Mouse (Mus musculus) frontal cortex, adult 2 months (tissue): Measurements from ENCODE around the gene Krtap4-7. TPM values are rescaled to one million over a fixed set of nuclear protein-coding genes. Genes with fewer than 3 reads are reported as not detected.
A peak's percentile ranks its signal among the peaks of the same experiment; 100 is the strongest.
"Not testable (repeated sequence)": the region's sequence is repeated elsewhere in the genome, so short reads cannot be mapped to it uniquely, and the experiment has no call there.

Source experiments
- DNase-seq, 2 experiments: peaks; one replicate each; pipeline ENCODE4 v3.0.0; 2022; ENCODE audit warnings: low spot score in 1 of 2; ENCODE audit errors: extremely low spot score in 1 of 2
- polyA plus RNA-seq: library from polyadenylated mRNA; depleted of rRNA; stranded (reverse); fragments of >200 nt; gene quantifications from 2 replicates; pipeline ENCODE4 v1.2.3, GENCODE M21; 2012; rRNA removed

The Krtap4-7 gene
- polyA plus RNA-seq, 1 experiment: not detected

DNA sequence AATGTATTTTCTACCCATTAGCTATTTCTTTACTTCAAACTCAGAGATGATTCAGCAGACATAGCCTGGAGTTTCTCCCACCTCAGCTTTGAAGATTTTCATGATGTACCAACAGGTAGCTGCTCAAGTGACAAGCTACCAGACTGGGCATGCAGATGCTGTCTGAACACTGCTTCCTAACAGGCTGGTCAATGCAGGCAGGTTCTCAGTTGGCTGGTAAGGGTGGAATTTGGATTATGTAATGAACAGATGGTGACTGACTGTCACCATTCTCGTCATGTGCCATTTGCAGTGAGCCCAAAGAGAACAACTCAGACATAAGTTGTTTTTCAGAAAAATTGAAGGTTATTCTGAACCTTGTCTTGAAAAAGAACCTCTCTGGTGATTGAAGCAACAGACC lies 34.8 kb downstream of the Krtap4-7 start:
- peak; percentile 46 to 61 for DNase-seq

- not testable (repeated sequence) for DNase-seq
Measured at GRCm38 (mm10) chr11:99603208-99603607, 40.7 kb downstream of the Krtap4-7 start, which contains the start of gene Gm11938. Gm11938 (minus strand) TSS chr11:99603308.

- DNase-seq: not testable (repeated sequence)
Measured at GRCm38 (mm10) chr11:99597742-99598141, 46.1 kb downstream of the Krtap4-7 start, which contains the start of gene Krtap9-3. Krtap9-3 (minus strand) TSS chr11:99598105.

Other genes with a start within 250 kb of the Krtap4-7 start
- 6.7 and 9.7 TPM in 2 replicates for gene Krt12, start 221.8 kb downstream of the Krtap4-7 start, polyA plus RNA-seq
- 0.08 TPM in 2 replicates for gene Krt20, start 205.9 kb downstream of the Krtap4-7 start, polyA plus RNA-seq
- 0.15 TPM in 1 of 2 replicates, not detected in the other for gene Krt23, start 151.0 kb downstream of the Krtap4-7 start, polyA plus RNA-seq
- gene Krt39, start 122.8 kb downstream of the Krtap4-7 start, polyA plus RNA-seq: not detected in 2 replicates
- gene Krt40, start 100.9 kb downstream of the Krtap4-7 start, polyA plus RNA-seq: 0.08 TPM in 1 of 2 replicates, not detected in the other
- gene Krtap3-3, start 93.2 kb downstream of the Krtap4-7 start, polyA plus RNA-seq: not detected in 2 replicates
- gene Krtap3-2, start 87.2 kb downstream of the Krtap4-7 start, polyA plus RNA-seq: not detected in 2 replicates
- gene Gm11939, start 84.6 kb downstream of the Krtap4-7 start, polyA plus RNA-seq: not detected in 2 replicates
- not detected in 2 replicates for gene Krtap3-1, start 77.5 kb downstream of the Krtap4-7 start, polyA plus RNA-seq
- not detected in 2 replicates for gene Krtap1-5, start 63.1 kb downstream of the Krtap4-7 start, polyA plus RNA-seq
- gene Krtap1-4, start 60.4 kb downstream of the Krtap4-7 start, polyA plus RNA-seq: not detected in 2 replicates
- not detected in 2 replicates for gene Krtap1-3, start 52.8 kb downstream of the Krtap4-7 start, polyA plus RNA-seq
- gene Krtap9-3, start 46.0 kb downstream of the Krtap4-7 start, polyA plus RNA-seq: not detected in 2 replicates
- gene Gm11938, start 40.8 kb downstream of the Krtap4-7 start, polyA plus RNA-seq: not detected in 2 replicates
- gene Gm11937, start 33.9 kb downstream of the Krtap4-7 start, polyA plus RNA-seq: not detected in 2 replicates
- gene Krtap2-4, start 29.2 kb downstream of the Krtap4-7 start, polyA plus RNA-seq: not detected in 2 replicates
- gene Gm11562, start 23.7 kb downstream of the Krtap4-7 start, polyA plus RNA-seq: not detected in 2 replicates
- not detected in 2 replicates for gene Krtap4-1, start 15.9 kb downstream of the Krtap4-7 start, polyA plus RNA-seq
- gene Krtap4-2, start 9.0 kb downstream of the Krtap4-7 start, polyA plus RNA-seq: not detected in 2 replicates
- not detected in 2 replicates for gene Gm11555, start 6.1 kb upstream of the Krtap4-7 start, polyA plus RNA-seq
- gene Gm11563, start 14.9 kb upstream of the Krtap4-7 start, polyA plus RNA-seq: not detected in 2 replicates
- gene Krtap4-6, start 21.9 kb upstream of the Krtap4-7 start, polyA plus RNA-seq: not detected in 2 replicates
- gene Gm14190, start 46.7 kb upstream of the Krtap4-7 start, polyA plus RNA-seq: not detected in 2 replicates
- not detected in 2 replicates for gene Gm14180, start 90.2 kb upstream of the Krtap4-7 start, polyA plus RNA-seq
- not detected in 2 replicates for gene Gm11595, start 128.8 kb upstream of the Krtap4-7 start, polyA plus RNA-seq
- not detected in 2 replicates for gene Krtap4-8, start 136.6 kb upstream of the Krtap4-7 start, polyA plus RNA-seq
- not detected in 2 replicates for gene Krtap4-9, start 141.1 kb upstream of the Krtap4-7 start, polyA plus RNA-seq
- gene Gm11596, start 149.4 kb upstream of the Krtap4-7 start, polyA plus RNA-seq: not detected in 2 replicates
- not detected in 2 replicates for gene Gm11569, start 154.8 kb upstream of the Krtap4-7 start, polyA plus RNA-seq
- not detected in 2 replicates for gene Gm11554, start 160.4 kb upstream of the Krtap4-7 start, polyA plus RNA-seq
- not detected in 2 replicates for gene Krtap4-13, start 165.8 kb upstream of the Krtap4-7 start, polyA plus RNA-seq
- gene Gm11564, start 171.6 kb upstream of the Krtap4-7 start, polyA plus RNA-seq: not detected in 2 replicates
- not detected in 2 replicates for gene 2300003K06Rik, start 194.0 kb upstream of the Krtap4-7 start, polyA plus RNA-seq
- not detected in 2 replicates for gene Krtap4-16, start 207.5 kb upstream of the Krtap4-7 start, polyA plus RNA-seq
- gene Gm11568, start 213.8 kb upstream of the Krtap4-7 start, polyA plus RNA-seq: not detected in 2 replicates
- gene Gm11559, start 220.4 kb upstream of the Krtap4-7 start, polyA plus RNA-seq: not detected in 2 replicates
- gene Krtap9-1, start 229.3 kb upstream of the Krtap4-7 start, polyA plus RNA-seq: not detected in 2 replicates
- not detected in 2 replicates for gene Gm11567, start 235.1 kb upstream of the Krtap4-7 start, polyA plus RNA-seq